Mouse (Mus musculus) neural tube, embryonic 13.5 days (tissue): ENCODE results near the gene Hcn3. TPM values are rescaled to one million over a fixed set of nuclear protein-coding genes. Genes with fewer than 3 reads are reported as not detected.

Source experiments
- ATAC-seq: fragments of 200-750 bp; cut with Nextera tagmentation; 2 replicates; pipeline ENCODE4 v1.8.0; 2017; ENCODE audit warnings: low read depth, mild to moderate bottlenecking, moderate TSS enrichment, moderate library complexity
- H3K27ac ChIP-seq: fragments of 300-500 bp; sonication (generic); replicated peaks from 2 replicates; pipeline ENCODE4 v1.5.1; 2015; ENCODE audit warnings: moderate library complexity, mild to moderate bottlenecking, inconsistent platforms
- H3K27me3 ChIP-seq: fragments of 300-500 bp; sonication (generic); 2 replicates; pipeline ENCODE4 v1.6.1; 2015; ENCODE audit warnings: mild to moderate bottlenecking, inconsistent platforms
- H3K36me3 ChIP-seq: fragments of 300-500 bp; sonication (generic); 2 replicates; pipeline ENCODE4 v1.6.1; 2015; ENCODE audit warnings: mild to moderate bottlenecking, inconsistent platforms
- H3K4me1 ChIP-seq: fragments of 300-500 bp; sonication (generic); replicated peaks from 2 replicates; pipeline ENCODE4 v1.6.1; 2015; ENCODE audit warnings: inconsistent platforms
- H3K4me2 ChIP-seq: fragments of 300-500 bp; sonication (generic); 2 replicates; pipeline ENCODE4 v1.6.1; 2015; ENCODE audit warnings: inconsistent platforms, mild to moderate bottlenecking, moderate library complexity
- H3K4me3 ChIP-seq: fragments of 300-500 bp; sonication (generic); 2 replicates; pipeline ENCODE4 v1.5.1; 2015; ENCODE audit warnings: mild to moderate bottlenecking, inconsistent platforms
- H3K9ac ChIP-seq: fragments of 300-500 bp; sonication (generic); 2 replicates; pipeline ENCODE4 v1.6.1; 2015; ENCODE audit warnings: moderate library complexity, mild to moderate bottlenecking, inconsistent platforms
- H3K9me3 ChIP-seq: fragments of 300-500 bp; sonication (generic); 2 replicates; pipeline ENCODE4 v1.6.1; 2016; ENCODE audit warnings: inconsistent platforms
- WGBS: fragments of 180-500 bp; shearing (Covaris S2); methylation state at CpG from one replicate; pipeline ENCODE4 v1.1.7; 2015; 5-methylcytosine and 5-hydroxymethylcytosine counted together
- polyA plus RNA-seq: library from polyadenylated mRNA; unstranded; fragments of >200 nt; fragmentation: Nextera tagmentation; extraction: Ambion mirVana; gene quantifications from 2 replicates; pipeline ENCODE4 v1.2.1, GENCODE M21; 2015

Gene Hcn3
- polyA plus RNA-seq, 1 experiment from 2014 or later, result 34.6 TPM

- Histone ChIP-seq H3K4me1 (peaks cover 13% of the 10 kb centered on the region), H3K27ac (no peak overlapping the region), H3K9me3 (no peaks in the 10 kb centered on the region), H3K4me2 (no peak overlapping the region), H3K4me3 (no peak overlapping the region), H3K9ac (no peak overlapping the region), H3K27me3 (no peaks in the 10 kb centered on the region), H3K36me3 (peaks cover 10% of the 10 kb centered on the region)
- WGBS, result 79% methylated on average over 1 of the region's 1 CpGs
- ATAC-seq, result no peak
These were observed 33.4 kb upstream of the Hcn3 start for GRCm38 (mm10) chr3:89193351-89193750.

- Histone ChIP-seq H3K4me3 (no peak overlapping the region), H3K9ac (no peak overlapping the region), H3K9me3 (no peaks in the 10 kb centered on the region), H3K36me3 (peaks cover 32% of the 10 kb centered on the region), H3K4me2 (no peak overlapping the region), H3K4me1 (peaks cover 4% of the 10 kb centered on the region), H3K27me3 (no peaks in the 10 kb centered on the region), H3K27ac (no peak overlapping the region)
- WGBS, result 84% methylated on average over 8 of the region's 8 CpGs
- ATAC-seq, result no peak
These were observed 30.4 kb upstream of the Hcn3 start for GRCm38 (mm10) chr3:89190436-89190835.

- peaks cover 23% of the 10 kb centered on the region for H3K4me1 ChIP-seq
- no peak overlapping the region for H3K4me3 ChIP-seq
- no peak overlapping the region for H3K4me2 ChIP-seq
- 71% methylated on average over 12 of the region's 12 CpGs for WGBS
- H3K9me3 ChIP-seq, result no peaks in the 10 kb centered on the region
- H3K27ac ChIP-seq, result no peak overlapping the region
- H3K9ac ChIP-seq, result no peak overlapping the region
- no peaks in the 10 kb centered on the region for H3K27me3 ChIP-seq
- H3K36me3 ChIP-seq, result peaks cover 32% of the 10 kb centered on the region
- ATAC-seq, result no peak
These were observed 28.5 kb upstream of the Hcn3 start for GRCm38 (mm10) chr3:89188478-89188875.

GRCm38 (mm10) chr3:89187690-89188477 is 27.9 kb upstream of the Hcn3 start:
- Histone ChIP-seq H3K4me1 (peaks cover 25% of the 10 kb centered on the region), H3K9ac (no peak overlapping the region), H3K4me3 (no peak overlapping the region), H3K4me2 (no peak overlapping the region), H3K9me3 (no peaks in the 10 kb centered on the region), H3K27me3 (no peaks in the 10 kb centered on the region), H3K27ac (no peak overlapping the region), H3K36me3 (peaks cover 32% of the 10 kb centered on the region)
- 77% methylated on average over 18 of the region's 18 CpGs for WGBS
- ATAC-seq, result no peak

GRCm38 (mm10) chr3:89187197-89187596 is 27.2 kb upstream of the Hcn3 start:
- WGBS, result 46% methylated on average over 23 of the region's 23 CpGs
- ATAC-seq, result no peak
- H3K4me3 ChIP-seq, result no peak overlapping the region
- no peak overlapping the region for H3K4me2 ChIP-seq
- H3K4me1 ChIP-seq, result peaks cover 29% of the 10 kb centered on the region
- H3K9me3 ChIP-seq, result no peaks in the 10 kb centered on the region
- peaks cover 37% of the 10 kb centered on the region for H3K36me3 ChIP-seq
- no peaks in the 10 kb centered on the region for H3K27me3 ChIP-seq
- peak overlapping the region; percentile 5; the same call in 1 of the 2 replicates for H3K9ac ChIP-seq
- H3K27ac ChIP-seq, result no peak overlapping the region

GRCm38 (mm10) chr3:89183959-89184315 is 23.9 kb upstream of the Hcn3 start:
- H3K4me2 ChIP-seq, result peak overlapping the region; percentile 99
- no peaks in the 10 kb centered on the region for H3K27me3 ChIP-seq
- peak overlapping the region; percentile 92 for H3K27ac ChIP-seq
- peak overlapping the region; percentile 92 for H3K9ac ChIP-seq
- H3K4me3 ChIP-seq, result peak overlapping the region; percentile 60
- peaks cover 33% of the 10 kb centered on the region for H3K4me1 ChIP-seq
- ATAC-seq, result no peak
- 75% methylated on average over 6 of the region's 6 CpGs for WGBS
- no peaks in the 10 kb centered on the region for H3K9me3 ChIP-seq
- H3K36me3 ChIP-seq, result peaks cover 65% of the 10 kb centered on the region

GRCm38 (mm10) chr3:89183058-89183958 is 23.3 kb upstream of the Hcn3 start, which contains the start of gene Fam189b:
TSS of gene Fam189b (plus strand) at chr3:89183143.
- H3K27me3 ChIP-seq, result no peaks in the 10 kb centered on the region
- H3K27ac ChIP-seq, result peak within 1 kb of the TSS; percentile 92
- H3K36me3 ChIP-seq, result peaks cover 59% of the 10 kb centered on the region
- no peaks in the 10 kb centered on the region for H3K9me3 ChIP-seq
- H3K4me3 ChIP-seq, result peak within 1 kb of the TSS; percentile 60
- H3K4me1 ChIP-seq, result peaks cover 39% of the 10 kb centered on the region
- 6% methylated on average over 39 of the region's 39 CpGs for WGBS
- peak; percentile 95 for ATAC-seq
- H3K9ac ChIP-seq, result peak within 1 kb of the TSS; percentile 92
- peak within 1 kb of the TSS; percentile 99 for H3K4me2 ChIP-seq

GRCm38 (mm10) chr3:89182531-89183057 is 22.6 kb upstream of the Hcn3 start:
- Histone ChIP-seq H3K9me3 (no peaks in the 10 kb centered on the region), H3K4me2 (peak overlapping the region; percentile 99), H3K9ac (peak overlapping the region; percentile 92), H3K27me3 (no peaks in the 10 kb centered on the region), H3K4me3 (peak overlapping the region; percentile 60), H3K36me3 (peaks cover 52% of the 10 kb centered on the region), H3K27ac (peak overlapping the region; percentile 92), H3K4me1 (peaks cover 45% of the 10 kb centered on the region)
- peak; percentile 15 for ATAC-seq
- WGBS, result 51% methylated on average over 7 of the region's 7 CpGs

- Histone ChIP-seq H3K4me2 (peak overlapping the region; percentile 99; the same call in 1 of the 2 replicates), H3K9me3 (no peaks in the 10 kb centered on the region), H3K4me3 (no peak overlapping the region), H3K27me3 (no peaks in the 10 kb centered on the region), H3K27ac (peak overlapping the region; percentile 92), H3K4me1 (peaks cover 45% of the 10 kb centered on the region), H3K9ac (0 out of 2 replicates have a peak overlapping the region, but pooled peaks have one; percentile 12), H3K36me3 (peaks cover 46% of the 10 kb centered on the region)
- ATAC-seq, result no peak
- 88% methylated on average over 27 of the region's 27 CpGs for WGBS
These were observed 21.9 kb upstream of the Hcn3 start for GRCm38 (mm10) chr3:89181749-89182500.

GRCm38 (mm10) chr3:89179056-89179455 is 19.1 kb upstream of the Hcn3 start:
- H3K4me1 ChIP-seq, result peaks cover 28% of the 10 kb centered on the region
- peak overlapping the region; percentile 95; the same call in 1 of the 2 replicates for H3K4me2 ChIP-seq
- H3K4me3 ChIP-seq, result peak overlapping the region; percentile 81; the same call in 1 of the 2 replicates
- peak overlapping the region; percentile 87; the same call in 1 of the 2 replicates for H3K9ac ChIP-seq
- H3K27me3 ChIP-seq, result no peaks in the 10 kb centered on the region
- no peak overlapping the region for H3K27ac ChIP-seq
- no peak for ATAC-seq
- H3K9me3 ChIP-seq, result no peaks in the 10 kb centered on the region
- WGBS, result 93% methylated on average over 11 of the region's 11 CpGs
- peaks cover 64% of the 10 kb centered on the region for H3K36me3 ChIP-seq

GRCm38 (mm10) chr3:89178107-89178385 is 18.1 kb upstream of the Hcn3 start:
- Histone ChIP-seq H3K9ac (peak overlapping the region; percentile 87), H3K27me3 (no peaks in the 10 kb centered on the region), H3K36me3 (peaks cover 74% of the 10 kb centered on the region), H3K4me3 (peak overlapping the region; percentile 81), H3K9me3 (no peaks in the 10 kb centered on the region), H3K4me1 (peaks cover 19% of the 10 kb centered on the region), H3K4me2 (peak overlapping the region; percentile 95), H3K27ac (peak overlapping the region; percentile 85)
- no peak for ATAC-seq
- WGBS, result 7% methylated on average over 6 of the region's 6 CpGs
